Mouse (Mus musculus): ENCODE measurements around the gene Hspa4.

DNA sequence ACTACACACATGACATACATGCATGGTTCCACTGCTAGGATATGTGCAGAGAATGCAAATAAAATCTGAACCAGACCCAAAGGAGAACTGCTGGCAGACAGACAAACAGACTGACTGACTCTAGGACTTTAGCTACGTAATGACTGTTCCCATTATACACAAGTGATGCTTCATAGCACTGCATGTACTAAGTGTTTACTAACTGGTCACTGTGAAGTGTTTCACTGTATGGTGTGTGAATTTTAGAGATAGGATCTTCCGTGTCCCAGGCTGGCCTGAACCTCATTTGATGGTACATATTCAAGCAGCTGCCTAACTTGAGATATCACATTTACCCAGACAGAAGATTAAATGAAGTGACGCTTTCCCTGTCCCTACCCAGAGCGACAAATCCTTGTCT is 21.8 kb downstream of the Hspa4 start:
- no peak for TF ChIP-seq CTCF (conservative IDR thresholded peaks at IDR 0.05; ENCODE audit: low read length)
- no peak for TF ChIP-seq POU5F1 (IDR thresholded peaks at IDR 0.05; ENCODE audit: borderline replicate concordance, low read length)
- no peak for TF ChIP-seq NANOG (IDR thresholded peaks at IDR 0.05; ENCODE audit: borderline replicate concordance, low read length)

Data from E14TG2a.4 (cell line).